ENCODE assay signal across 10 mouse cellular contexts in the genomic region with DNA sequence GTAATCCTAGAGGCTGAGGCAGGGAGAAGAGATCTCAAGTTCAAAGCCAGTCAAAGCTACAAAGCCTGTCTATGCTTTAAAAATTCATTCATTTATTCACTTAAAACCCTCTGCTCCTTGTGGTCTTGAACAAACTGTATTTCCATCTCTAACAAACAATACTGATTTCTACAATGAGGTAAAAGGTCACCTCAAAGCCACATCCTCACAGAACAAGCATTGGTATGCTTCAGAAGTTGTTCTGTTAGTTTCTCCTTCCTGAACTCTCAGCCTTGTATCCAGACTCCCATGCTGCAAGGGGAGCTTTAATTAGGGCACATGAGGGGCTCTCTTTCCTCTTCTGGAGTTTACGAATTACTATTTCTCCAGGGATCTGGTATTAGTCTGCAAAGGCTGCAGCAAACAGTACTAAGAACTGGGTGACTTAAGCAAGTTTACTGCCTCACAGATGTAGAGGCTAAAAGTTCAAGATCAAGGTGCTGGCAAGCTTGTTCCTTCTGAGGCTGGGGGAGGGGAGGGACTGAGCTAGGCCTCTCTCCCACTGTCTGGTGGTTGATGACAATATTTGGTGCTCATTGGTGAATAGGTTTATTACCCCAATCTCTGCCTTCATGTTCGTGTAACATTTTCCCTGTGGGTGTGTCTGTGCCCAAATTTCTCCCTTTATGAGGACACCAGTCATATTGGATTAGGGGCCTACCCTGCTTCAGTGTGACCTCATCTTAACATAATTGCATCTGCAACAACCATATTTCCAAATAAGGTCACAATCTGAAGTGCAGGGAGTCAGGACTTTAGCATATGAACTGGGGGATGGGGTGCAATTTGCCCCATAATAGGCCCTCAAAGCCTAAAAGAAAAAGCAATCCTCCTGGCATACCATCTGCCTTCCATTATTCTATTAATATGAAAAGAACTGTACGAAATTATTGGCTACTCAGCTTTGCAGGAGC. TPM values are rescaled to one million over a fixed set of nuclear protein-coding genes. Genes with fewer than 3 reads are reported as not detected.
A peak's percentile ranks its signal among the peaks of the same experiment; 100 is the strongest.
DNase-seq lines count a peak whose midpoint lies in the region; ATAC-seq and TF ChIP-seq lines count a peak whose summit lies in the region.
"Had no signal": no experiment of that assay in that cellular context is flagged by ENCODE, and none has a peak within 500 bp of the region (broad histone marks: within the 10 kb centered on the region; RNA-seq: fewer than 3 reads in every experiment).

No protein-coding gene starts in this region.

- TF ChIP-seq CTCF in kidney, adult 2 months (conservative IDR thresholded peaks at IDR 0.05; ENCODE audit: insufficient read depth, insufficient read length, low read depth, low read length), result no peak

- H3K27me3 ChIP-seq in kidney, adult 2 months (replicated peaks; ENCODE audit: control insufficient read depth, insufficient read depth, low read length), result no peaks in the 10 kb centered on the region
- H3K27me3 ChIP-seq in kidney, embryonic 16.5 days (ENCODE audit: insufficient read depth, low read length), result no peaks in the 10 kb centered on the region
- H3K27me3 ChIP-seq in hindbrain, embryonic 15.5 days, result no peaks in the 10 kb centered on the region
- H3K27me3 ChIP-seq: neural tube, embryonic 15.5 days had no signal

- peaks cover 49% of the 10 kb centered on the region for H3K4me1 ChIP-seq in kidney, adult 2 months (ENCODE audit: control insufficient read depth, insufficient read depth, low read length)
- peaks cover 32% of the 10 kb centered on the region for H3K4me1 ChIP-seq in kidney, embryonic 16.5 days (ENCODE audit: insufficient read depth, low read length)
- H3K4me1 ChIP-seq in hindbrain, embryonic 15.5 days (replicated peaks), result peaks cover 69% of the 10 kb centered on the region

- H3K36me3 ChIP-seq in kidney, adult 2 months (ENCODE audit: control insufficient read depth, insufficient read depth, low read length), result no peaks in the 10 kb centered on the region
- H3K36me3 ChIP-seq in kidney, embryonic 16.5 days (ENCODE audit: insufficient read depth, low read length), result no peaks in the 10 kb centered on the region
- H3K36me3 ChIP-seq in hindbrain, embryonic 15.5 days, result no peaks in the 10 kb centered on the region
- H3K36me3 ChIP-seq: neural tube, embryonic 15.5 days had no signal

- H3K4me2 ChIP-seq in kidney, embryonic 16.5 days (replicated peaks; ENCODE audit: low read depth, low read length), result no peak overlapping the region
- H3K4me2 ChIP-seq in hindbrain, embryonic 15.5 days, result no peak overlapping the region
- H3K4me2 ChIP-seq: neural tube, embryonic 15.5 days had no signal

- H3K4me3 ChIP-seq in kidney, adult 2 months (ENCODE audit: insufficient read depth, low read depth, low read length), result no peak overlapping the region
- H3K4me3 ChIP-seq in kidney, embryonic 16.5 days (ENCODE audit: low read length), result no peak overlapping the region
- H3K4me3 ChIP-seq in hindbrain, embryonic 15.5 days, result no peak overlapping the region
- H3K4me3 ChIP-seq: neural tube, embryonic 15.5 days had no signal

- no peak for DNase-seq in kidney, adult 2 months
- DNase-seq in NIH3T3 (ENCODE audit: low read depth), result peak; percentile 34
- no peak for DNase-seq in ovary, postnatal 10 days (ENCODE audit: low spot score)
- no peak for DNase-seq in gastrocnemius, adult 8-10 months (ENCODE audit: low spot score in 2 of 2)
- no peak for DNase-seq in yolk sac, embryonic 10.5 days (ENCODE audit: low spot score)

- no peak for ATAC-seq in kidney, embryonic 16.5 days (ENCODE audit: low FRiP score, low TSS enrichment)
- ATAC-seq in hindbrain, embryonic 15.5 days (ENCODE audit: low FRiP score, low read depth), result no peak
- 0 out of 2 replicates have a peak, but pooled peaks have one; percentile 43 for ATAC-seq in megakaryocyte, adult 5-6 weeks (ENCODE audit: poor library complexity, severe bottlenecking)

- no peak for TF ChIP-seq POLR2A in kidney, adult 2 months (IDR thresholded peaks at IDR 0.05; ENCODE audit: low read depth, low read length)

- no peaks in the 10 kb centered on the region for H3K9me3 ChIP-seq in kidney, embryonic 16.5 days (ENCODE audit: low read length)
- H3K9me3 ChIP-seq in hindbrain, embryonic 15.5 days, result no peaks in the 10 kb centered on the region
- H3K9me3 ChIP-seq: neural tube, embryonic 15.5 days had no signal

- peak overlapping the region; percentile 5; the same call in 1 of the 2 replicates for H3K27ac ChIP-seq in kidney, adult 2 months (ENCODE audit: insufficient read depth, low read depth, low read length)
- H3K27ac ChIP-seq in kidney, embryonic 16.5 days (ENCODE audit: low read length), result no peak overlapping the region
- H3K27ac ChIP-seq in hindbrain, embryonic 15.5 days (replicated peaks), result 0 out of 2 replicates have a peak overlapping the region, but pooled peaks have one; percentile 9

- WGBS in kidney, adult 2 months, result 53% methylated on average over 3 of the region's 3 CpGs
- 54% methylated on average over 3 of the region's 3 CpGs for WGBS in kidney, embryonic 16.5 days
- 45% methylated on average over 3 of the region's 3 CpGs for WGBS in hindbrain, embryonic 15.5 days

- H3K9ac ChIP-seq in kidney, embryonic 16.5 days (replicated peaks; ENCODE audit: low read length), result no peak overlapping the region
- no peak overlapping the region for H3K9ac ChIP-seq in hindbrain, embryonic 15.5 days
- H3K9ac ChIP-seq: neural tube, embryonic 15.5 days had no signal

RNA-seq across cellular contexts. Expression of gene Tbxas1, which starts 27.0 kb away (rescaled TPM):
- polyA plus RNA-seq in kidney, adult 2 months (2012; rRNA removed), result 19.5 and 21.5 TPM in 2 replicates
- 8.4 and 9.2 TPM in 2 replicates for polyA plus RNA-seq in kidney, embryonic 16.5 days (2015; fragmentation: Nextera tagmentation; extraction: Ambion mirVana)
- polyA plus RNA-seq in hindbrain, embryonic 15.5 days (2015; fragmentation: Nextera tagmentation; extraction: Ambion mirVana), result 2.0 and 2.7 TPM in 2 replicates
- 22.3 and 25.1 TPM in 2 replicates for total RNA-seq in megakaryocyte, adult 5-6 weeks (2015)
- 33.0 and 43.3 TPM in 2 replicates for total RNA-seq in megakaryocyte, adult 5-6 weeks (2017)
- under 1 TPM; 0.51 to 0.80 (median 0.56) TPM for total RNA-seq in gastrocnemius, adult 8-10 months (2022)
- total RNA-seq: ES-E14 had no signal

RNA-seq across cellular contexts. Expression of gene Hipk2, which starts 27.7 kb away (rescaled TPM):
- 46.4 and 50.8 TPM in 2 replicates for polyA plus RNA-seq in kidney, adult 2 months (2012; rRNA removed)
- polyA plus RNA-seq in kidney, embryonic 16.5 days (2015; fragmentation: Nextera tagmentation; extraction: Ambion mirVana), result 28.0 and 32.8 TPM in 2 replicates
- polyA plus RNA-seq in hindbrain, embryonic 15.5 days (2015; fragmentation: Nextera tagmentation; extraction: Ambion mirVana), result 34.6 and 37.0 TPM in 2 replicates
- total RNA-seq in megakaryocyte, adult 5-6 weeks (2015), result 54.5 and 60.9 TPM in 2 replicates
- total RNA-seq in megakaryocyte, adult 5-6 weeks (2017), result 9.5 and 21.8 TPM in 2 replicates
- total RNA-seq in gastrocnemius, adult 8-10 months (2022), result 100 to 1,000 TPM in 2 of 4 experiments, 10 to 100 TPM in 2; 65.2 to 144 (median 96.6) TPM
